Mouse (Mus musculus) MEL-GATA-1-ER (cell line): ENCODE measurements around the gene Zbtb32.
A peak's percentile ranks its signal among the peaks of the same experiment; 100 is the strongest.

Experiments
- DNase-seq: peaks from one replicate; pipeline ENCODE4 v3.0.0-alpha.2; 2012; ENCODE audit warnings: low read depth; ENCODE audit errors: extremely low read depth

Zbtb32 gene

GRCm38 (mm10) chr7:30602583-30602982 is 3.9 kb upstream of the Zbtb32 start:
- DNase-seq = no peak

- no peak for DNase-seq
Observed at GRCm38 (mm10) chr7:30600651-30601050, 1.9 kb upstream of the Zbtb32 start.

GRCm38 (mm10) chr7:30599933-30600353 is 1.2 kb upstream of the Zbtb32 start:
- peak; percentile 96 for DNase-seq

- no peak for DNase-seq
Observed at GRCm38 (mm10) chr7:30596811-30597210, 1.9 kb downstream of the Zbtb32 start.

- DNase-seq = no peak
Observed at GRCm38 (mm10) chr7:30596093-30596492, 2.6 kb downstream of the Zbtb32 start.

- DNase-seq = peak; percentile 36
Observed at GRCm38 (mm10) chr7:30594510-30595024, 4.1 kb downstream of the Zbtb32 start.

- no peak for DNase-seq
Observed at GRCm38 (mm10) chr7:30593579-30594509, 4.9 kb downstream of the Zbtb32 start.

GRCm38 (mm10) chr7:30592772-30593423 is 5.8 kb downstream of the Zbtb32 start:
- DNase-seq = peak; percentile 81

GRCm38 (mm10) chr7:30591605-30591951 is 7.1 kb downstream of the Zbtb32 start:
- no peak for DNase-seq

GRCm38 (mm10) chr7:30590927-30591604 is 7.6 kb downstream of the Zbtb32 start:
- DNase-seq = no peak

GRCm38 (mm10) chr7:30589435-30590301 is 9.0 kb downstream of the Zbtb32 start:
- DNase-seq = peak; percentile 57

- peak; percentile 92 for DNase-seq
Observed at GRCm38 (mm10) chr7:30588676-30589434, 9.9 kb downstream of the Zbtb32 start, which contains the start of gene Kmt2b. Kmt2b (minus strand) TSS chr7:30588726.

GRCm38 (mm10) chr7:30587842-30588667 is 10.7 kb downstream of the Zbtb32 start:
- no peak for DNase-seq

GRCm38 (mm10) chr7:30586455-30587020 is 12.2 kb downstream of the Zbtb32 start:
- DNase-seq = no peak

GRCm38 (mm10) chr7:30585170-30585569 is 13.5 kb downstream of the Zbtb32 start:
- no peak for DNase-seq

GRCm38 (mm10) chr7:30584339-30584738 is 14.4 kb downstream of the Zbtb32 start:
- no peak for DNase-seq

- no peak for DNase-seq
Observed at GRCm38 (mm10) chr7:30581547-30581946, 17.2 kb downstream of the Zbtb32 start.

GRCm38 (mm10) chr7:30579950-30580349 is 18.8 kb downstream of the Zbtb32 start:
- DNase-seq = no peak

- DNase-seq = no peak
Observed at GRCm38 (mm10) chr7:30572969-30573368, 25.7 kb downstream of the Zbtb32 start.
